Mouse (Mus musculus) megakaryocyte, embryonic 14.5 days (primary cell): ENCODE data around the gene Smyd1.

Experiments used
- FLI1 ChIP-seq: IDR thresholded peaks from 2 replicates; pipeline ENCODE4 v1.6.1; 2012; ENCODE audit warnings: low read length, inconsistent platforms, mixed read lengths
- GATA1 ChIP-seq: IDR thresholded peaks from 3 replicates; pipeline ENCODE4 v1.6.1; 2012; ENCODE audit warnings: mixed read lengths, low read length, inconsistent platforms, borderline replicate concordance

- no peak for TF ChIP-seq GATA1
- TF ChIP-seq FLI1, result no peak
Measured at GRCm38 (mm10) chr6:71221501-71221900, 100.5 kb downstream of the Smyd1 start.
